Mouse (Mus musculus) forebrain, postnatal 0 days (tissue): ENCODE results near the gene Cfc1. TPM values are rescaled to one million over a fixed set of nuclear protein-coding genes. Genes with fewer than 3 reads are reported as not detected.

Source experiments
- ATAC-seq: fragments of 200-750 bp; cut with Nextera tagmentation; 2 replicates; pipeline ENCODE4 v1.8.0; 2017; ENCODE audit warnings: mild to moderate bottlenecking, moderate library complexity
- DNase-seq: peaks from one replicate; pipeline ENCODE4 v3.0.0-alpha.2; 2015
- H3K27ac ChIP-seq: fragments of 300-500 bp; sonication (generic); 2 replicates; pipeline ENCODE4 v1.5.1; 2014; ENCODE audit warnings: low read depth, mild to moderate bottlenecking, antibody characterized with exemption, low read length, moderate library complexity, mixed read lengths
- H3K27me3 ChIP-seq: fragments of 300-500 bp; sonication (generic); 2 replicates; pipeline ENCODE4 v1.6.1; 2014; ENCODE audit warnings: mild to moderate bottlenecking, low read length, mixed read lengths; ENCODE audit not compliant: insufficient read depth
- H3K36me3 ChIP-seq: fragments of 300-500 bp; sonication (generic); 2 replicates; pipeline ENCODE4 v1.6.1; 2014; ENCODE audit warnings: mild to moderate bottlenecking, moderate library complexity; ENCODE audit not compliant: insufficient read depth
- H3K4me1 ChIP-seq: fragments of 300-500 bp; sonication (generic); 2 replicates; pipeline ENCODE4 v1.6.1; 2014; ENCODE audit warnings: antibody characterized with exemption; ENCODE audit not compliant: insufficient read depth
- H3K4me2 ChIP-seq: fragments of 300-500 bp; sonication (generic); 2 replicates; pipeline ENCODE4 v1.6.1; 2014; ENCODE audit warnings: low read depth, mild to moderate bottlenecking, moderate library complexity
- H3K4me3 ChIP-seq: fragments of 300-500 bp; sonication (generic); 2 replicates; pipeline ENCODE4 v1.5.1; 2014; ENCODE audit warnings: low read depth, low read length, mixed read lengths
- H3K9ac ChIP-seq: fragments of 300-500 bp; sonication (generic); 2 replicates; pipeline ENCODE4 v1.6.1; 2014; ENCODE audit warnings: mild to moderate bottlenecking
- H3K9me3 ChIP-seq: fragments of 300-500 bp; sonication (generic); 2 replicates; pipeline ENCODE4 v1.6.1; 2016; ENCODE audit warnings: low read length
- CTCF ChIP-seq: sonication (generic); IDR thresholded peaks from 2 replicates; pipeline ENCODE4 v1.5.1; 2016; ENCODE audit warnings: antibody characterized with exemption, control low read depth, low read depth
- WGBS: fragments of 180-500 bp; shearing (Covaris S2); extraction: QIAGEN DNeasy Blood & Tissue Kit; methylation state at CpG from one replicate; pipeline ENCODE4 v1.1.7; 2014; 5-methylcytosine and 5-hydroxymethylcytosine counted together
- polyA plus RNA-seq: library from polyadenylated mRNA; unstranded; fragments of >200 nt; fragmentation: Nextera tagmentation; extraction: Ambion mirVana; gene quantifications from 2 replicates; pipeline ENCODE4 v1.2.1, GENCODE M21; 2015
- total RNA-seq: library from RNA; depleted of rRNA; stranded (reverse); fragments of >200 nt; gene quantifications from 2 replicates; pipeline ENCODE4 v1.2.3, GENCODE M21; 2014

Cfc1 gene
- total and polyA plus RNA-seq, 2 experiments from 2014 or later, result 0.22 TPM; not detected in 1

- no peak for TF ChIP-seq CTCF
- DNase-seq (no peak), ATAC-seq (no peak)
- H3K36me3 ChIP-seq, result no peaks in the 10 kb centered on the region
- no peak overlapping the region for H3K4me2 ChIP-seq
- no peaks in the 10 kb centered on the region for H3K27me3 ChIP-seq
- 78% methylated on average over 1 of the region's 1 CpGs for WGBS
- no peaks in the 10 kb centered on the region for H3K4me1 ChIP-seq
- no peak overlapping the region for H3K27ac ChIP-seq
- no peaks in the 10 kb centered on the region for H3K9me3 ChIP-seq
- H3K9ac ChIP-seq, result no peak overlapping the region
- no peak overlapping the region for H3K4me3 ChIP-seq
Observed at GRCm38 (mm10) chr1:34553690-34554089, 18.2 kb downstream of the Cfc1 start.

- Histone ChIP-seq H3K27ac (no peak overlapping the region), H3K4me1 (no peaks in the 10 kb centered on the region), H3K4me2 (no peak overlapping the region), H3K9ac (no peak overlapping the region), H3K27me3 (no peaks in the 10 kb centered on the region), H3K9me3 (no peaks in the 10 kb centered on the region), H3K36me3 (no peaks in the 10 kb centered on the region), H3K4me3 (no peak overlapping the region)
- ATAC-seq (no peak), DNase-seq (no peak)
- TF ChIP-seq CTCF, result no peak
- WGBS, result 91% methylated on average over 7 of the region's 7 CpGs
Observed at GRCm38 (mm10) chr1:34554275-34554674, 18.8 kb downstream of the Cfc1 start.

- no peak for DNase-seq
- H3K4me3 ChIP-seq, result no peak within 1 kb of the TSS
- TF ChIP-seq CTCF, result no peak
- H3K4me2 ChIP-seq, result no peak within 1 kb of the TSS
- H3K27me3 ChIP-seq, result no peaks in the 10 kb centered on the region
- no peak within 1 kb of the TSS for H3K27ac ChIP-seq
- no peaks in the 10 kb centered on the region for H3K9me3 ChIP-seq
- H3K4me1 ChIP-seq, result no peaks in the 10 kb centered on the region
- no peaks in the 10 kb centered on the region for H3K36me3 ChIP-seq
- H3K9ac ChIP-seq, result no peak within 1 kb of the TSS
- no peak for ATAC-seq
- WGBS, result 88% methylated on average over 15 of the region's 15 CpGs
Observed at GRCm38 (mm10) chr1:34560843-34561242, 25.4 kb downstream of the Cfc1 start, which contains the start of gene Prss40. Gene Prss40, minus strand, starts transcription at chr1:34560943.

GRCm38 (mm10) chr1:34564383-34565045 is 29.1 kb downstream of the Cfc1 start:
- H3K27me3 ChIP-seq, result no peaks in the 10 kb centered on the region
- TF ChIP-seq CTCF, result no peak
- DNase-seq, result no peak
- no peaks in the 10 kb centered on the region for H3K4me1 ChIP-seq
- no peak overlapping the region for H3K4me2 ChIP-seq
- no peak overlapping the region for H3K9ac ChIP-seq
- H3K36me3 ChIP-seq, result no peaks in the 10 kb centered on the region
- ATAC-seq, result no peak
- WGBS, result 88% methylated on average over 8 of the region's 8 CpGs
- no peaks in the 10 kb centered on the region for H3K9me3 ChIP-seq
- no peak overlapping the region for H3K27ac ChIP-seq
- H3K4me3 ChIP-seq, result no peak overlapping the region

GRCm38 (mm10) chr1:34568120-34568519 is 32.7 kb downstream of the Cfc1 start:
- WGBS, result 100% methylated on average over 2 of the region's 2 CpGs
- Histone ChIP-seq H3K4me1 (no peaks in the 10 kb centered on the region), H3K4me2 (no peak overlapping the region), H3K27ac (no peak overlapping the region), H3K36me3 (no peaks in the 10 kb centered on the region), H3K9me3 (no peaks in the 10 kb centered on the region), H3K9ac (no peak overlapping the region), H3K27me3 (no peaks in the 10 kb centered on the region), H3K4me3 (no peak overlapping the region)
- TF ChIP-seq CTCF, result no peak
- ATAC-seq, result no peak
- no peak for DNase-seq

- Histone ChIP-seq H3K27ac (no peak overlapping the region), H3K36me3 (no peaks in the 10 kb centered on the region), H3K4me1 (no peaks in the 10 kb centered on the region), H3K9me3 (no peaks in the 10 kb centered on the region), H3K9ac (no peak overlapping the region), H3K4me2 (no peak overlapping the region), H3K4me3 (no peak overlapping the region), H3K27me3 (0 out of 2 replicates have a peak, but pooled peaks cover under 1% of the 10 kb centered on the region)
- ATAC-seq (no peak), DNase-seq (no peak)
- TF ChIP-seq CTCF, result no peak
- 79% methylated on average over 2 of the region's 2 CpGs for WGBS
Observed at GRCm38 (mm10) chr1:34569876-34570275, 34.4 kb downstream of the Cfc1 start.

GRCm38 (mm10) chr1:34571431-34571830 is 36.0 kb downstream of the Cfc1 start:
- Histone ChIP-seq H3K4me2 (no peak overlapping the region), H3K36me3 (no peaks in the 10 kb centered on the region), H3K9me3 (no peaks in the 10 kb centered on the region), H3K9ac (no peak overlapping the region), H3K27ac (no peak overlapping the region), H3K27me3 (peaks cover 8% of the 10 kb centered on the region; the same call in 1 of the 2 replicates), H3K4me1 (no peaks in the 10 kb centered on the region), H3K4me3 (no peak overlapping the region)
- WGBS, result 66% methylated on average over 6 of the region's 6 CpGs
- DNase-seq, result no peak
- ATAC-seq, result no peak
- TF ChIP-seq CTCF, result no peak
